Mouse (Mus musculus) ES-CJ7 (cell line): ENCODE data around the gene Tmem39a.

ENCODE experiments used
- DNase-seq: peaks from one replicate; pipeline ENCODE4 v3.0.0; 2011; ENCODE audit warnings: low read depth, low spot score

Tmem39a gene

GRCm38 (mm10) chr16:38587572-38587971 lies 29.1 kb downstream of the Tmem39a start:
- DNase-seq: no peak

GRCm38 (mm10) chr16:38591506-38591905 lies 33.0 kb downstream of the Tmem39a start:
- DNase-seq: peak; percentile 23

GRCm38 (mm10) chr16:38592026-38592678 lies 33.7 kb downstream of the Tmem39a start:
- DNase-seq: no peak

- DNase-seq: no peak
These were observed 34.4 kb downstream of the Tmem39a start for GRCm38 (mm10) chr16:38592946-38593345.

GRCm38 (mm10) chr16:38594435-38594834 lies 35.9 kb downstream of the Tmem39a start:
- DNase-seq: no peak

GRCm38 (mm10) chr16:38596099-38596498 lies 37.6 kb downstream of the Tmem39a start:
- no peak for DNase-seq

DNA sequence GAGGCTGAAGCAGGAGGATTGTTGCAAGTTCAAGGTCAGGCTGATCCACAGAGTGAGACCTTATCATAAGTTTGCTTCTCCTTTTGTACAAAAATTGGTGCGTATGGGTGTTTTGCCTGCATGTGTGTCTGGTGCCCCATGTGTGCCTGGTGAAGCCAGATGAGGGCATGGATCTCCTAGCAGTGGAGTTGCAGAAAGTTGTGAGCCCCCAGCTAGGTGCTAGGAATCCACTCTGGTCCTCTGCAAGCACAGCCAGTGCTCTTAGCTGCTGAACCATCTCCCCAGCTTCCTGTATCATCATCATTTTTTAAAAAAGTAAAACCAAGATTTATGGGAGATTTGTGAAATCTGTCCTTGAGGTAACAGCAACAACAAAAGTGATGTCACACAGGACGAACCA lies 38.2 kb downstream of the Tmem39a start:
- no peak for DNase-seq

GRCm38 (mm10) chr16:38598986-38599680 lies 40.6 kb downstream of the Tmem39a start:
- no peak for DNase-seq

DNA sequence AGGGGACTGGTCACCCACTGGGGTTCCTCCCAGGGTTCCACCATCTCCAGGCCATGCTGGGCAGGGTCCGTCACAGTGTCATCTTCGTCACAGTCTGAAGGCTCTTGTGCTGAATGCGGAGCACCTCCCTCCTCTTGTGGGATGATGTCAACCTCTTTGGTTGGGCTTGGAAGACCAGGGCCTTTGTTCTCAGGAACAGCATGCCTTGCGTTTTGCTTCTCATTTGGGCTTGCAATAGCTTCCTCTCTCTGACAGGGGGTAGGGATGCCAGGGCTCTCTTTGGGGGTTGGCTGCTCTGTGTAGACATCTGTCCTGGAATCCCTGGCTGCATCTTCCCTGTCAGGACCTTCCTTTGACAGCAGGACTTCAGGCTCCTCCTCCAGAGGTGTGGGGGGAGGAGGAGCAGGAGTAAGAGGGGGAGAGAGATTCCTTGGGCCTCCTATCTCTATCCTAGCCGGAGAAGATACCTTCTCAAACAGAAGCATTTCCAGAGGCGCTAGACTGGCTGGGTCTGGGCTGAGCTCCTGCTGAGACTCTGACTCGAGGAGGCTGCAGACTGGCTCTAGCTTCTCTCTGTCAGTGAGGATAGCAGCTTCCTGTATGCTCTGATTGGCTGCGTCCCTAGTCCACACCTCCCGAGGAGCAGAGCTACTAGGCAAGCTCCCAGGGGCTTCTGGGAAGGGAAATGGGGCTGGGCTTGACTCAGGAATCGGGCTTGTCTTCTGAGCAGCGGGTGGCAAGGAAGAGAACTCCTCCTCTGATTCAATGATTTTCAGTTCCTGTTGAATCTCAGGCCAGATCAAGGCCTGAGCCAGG lies 44.7 kb downstream of the Tmem39a start:
- peak; percentile 82 for DNase-seq

DNA sequence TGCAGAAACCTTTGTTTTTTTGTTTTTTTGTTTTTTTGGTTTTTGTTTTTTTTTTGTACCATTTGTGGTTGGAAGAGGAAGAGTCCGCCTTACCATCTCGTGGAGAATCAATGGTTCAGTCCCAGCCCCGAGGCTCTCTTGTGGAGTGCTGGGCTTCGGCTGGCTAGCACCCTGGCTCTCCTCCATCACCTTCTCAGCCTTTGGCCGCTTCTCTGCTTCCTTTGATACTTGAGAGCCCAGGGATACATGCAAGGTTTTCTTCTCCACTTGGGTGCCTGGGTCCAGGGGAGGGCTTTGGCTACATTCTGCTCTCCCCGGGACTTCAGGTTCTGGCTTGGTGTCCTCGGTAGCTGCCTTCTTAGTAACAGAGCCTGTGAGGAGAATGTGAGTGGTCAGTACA lies 48.0 kb downstream of the Tmem39a start:
- no peak for DNase-seq

GRCm38 (mm10) chr16:38608687-38609086 lies 50.2 kb downstream of the Tmem39a start:
- DNase-seq: no peak

GRCm38 (mm10) chr16:38609092-38609491 lies 50.6 kb downstream of the Tmem39a start:
- peak; percentile 23 for DNase-seq

DNA sequence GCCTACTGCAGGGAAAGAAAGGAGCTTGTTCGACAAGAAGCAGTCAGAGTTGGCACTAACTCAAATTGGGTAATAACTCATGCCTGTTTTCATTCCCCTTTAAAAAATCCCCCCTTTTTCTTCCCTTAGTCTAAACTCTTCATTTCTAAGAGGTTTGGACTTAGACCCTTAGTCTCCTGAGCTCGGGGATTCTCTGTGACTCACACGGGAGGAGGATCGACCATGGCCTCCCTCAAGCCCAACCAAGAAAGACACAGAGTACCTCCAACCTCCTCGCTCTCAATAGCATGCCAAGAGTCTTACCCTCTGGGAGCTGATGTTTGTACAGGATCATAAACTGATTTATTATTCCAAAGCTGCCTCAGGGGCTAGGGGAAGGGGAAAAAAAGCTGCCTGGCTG lies 54.1 kb downstream of the Tmem39a start:
- DNase-seq: no peak

DNA sequence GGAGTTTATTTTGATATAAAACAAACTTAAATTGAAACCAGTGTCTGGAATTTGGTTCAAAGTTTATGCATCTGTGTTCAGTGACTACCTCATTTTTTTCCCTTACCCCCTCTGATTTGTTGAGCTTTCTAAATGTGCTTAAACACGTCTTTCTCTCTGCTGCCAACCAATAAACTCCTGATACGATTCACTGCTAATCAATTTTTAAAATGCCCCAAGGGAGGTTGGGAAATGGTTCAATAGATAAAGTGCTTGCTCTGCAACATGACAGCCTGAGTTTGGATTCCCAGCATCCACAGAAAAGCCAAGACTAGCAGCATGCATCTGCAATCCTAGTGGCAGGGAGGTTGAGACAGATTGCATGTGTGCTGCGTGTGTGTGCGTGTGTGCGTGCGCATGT lies 55.1 kb downstream of the Tmem39a start:
- DNase-seq: no peak

DNA sequence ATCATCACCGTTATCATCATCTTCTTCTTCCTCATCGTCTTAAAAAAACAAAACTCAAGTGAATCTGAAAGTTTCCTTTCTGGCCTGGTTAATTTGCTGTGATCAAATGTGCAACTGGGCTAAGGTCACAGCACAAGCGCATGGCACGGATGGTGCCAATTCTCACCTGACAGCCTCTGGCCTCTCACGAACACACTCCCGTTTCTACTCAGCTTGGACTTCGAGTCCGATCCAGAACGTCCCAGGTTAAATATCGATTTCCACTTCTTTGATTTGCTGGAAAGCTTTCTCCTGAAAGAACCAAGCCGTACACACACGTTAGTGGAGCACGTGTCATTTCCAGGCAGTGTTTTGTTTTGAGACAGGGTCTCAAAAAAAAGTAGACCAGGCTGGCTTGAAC lies 59.5 kb downstream of the Tmem39a start:
- DNase-seq: no peak

- peak; percentile 76 for DNase-seq
These were observed 60.6 kb downstream of the Tmem39a start for GRCm38 (mm10) chr16:38619054-38619453.

- no peak for DNase-seq
These were observed 62.4 kb downstream of the Tmem39a start for GRCm38 (mm10) chr16:38620696-38621450.

- no peak for DNase-seq
These were observed 63.8 kb downstream of the Tmem39a start for GRCm38 (mm10) chr16:38622283-38622682.

GRCm38 (mm10) chr16:38624303-38624702 lies 65.8 kb downstream of the Tmem39a start:
- no peak for DNase-seq

DNA sequence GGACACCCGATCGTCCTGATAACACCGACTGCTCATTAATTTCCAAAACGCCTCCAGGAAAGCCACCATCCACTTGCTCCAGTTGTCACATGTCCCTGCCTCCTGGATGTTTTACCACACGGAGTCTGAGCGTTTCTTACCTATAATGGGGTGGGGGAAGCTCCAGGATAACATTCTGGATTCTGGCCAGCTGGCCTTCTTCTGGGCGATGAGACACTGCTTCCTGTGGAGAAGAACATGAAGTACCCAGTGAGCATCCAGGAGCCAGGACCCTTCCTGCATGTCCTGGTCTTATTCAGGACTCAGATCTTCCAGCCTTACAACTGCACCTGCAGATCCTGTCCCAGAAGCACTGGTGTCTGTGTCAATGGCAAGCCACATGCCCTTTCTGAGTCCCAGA lies 66.9 kb downstream of the Tmem39a start:
- DNase-seq: no peak

DNA sequence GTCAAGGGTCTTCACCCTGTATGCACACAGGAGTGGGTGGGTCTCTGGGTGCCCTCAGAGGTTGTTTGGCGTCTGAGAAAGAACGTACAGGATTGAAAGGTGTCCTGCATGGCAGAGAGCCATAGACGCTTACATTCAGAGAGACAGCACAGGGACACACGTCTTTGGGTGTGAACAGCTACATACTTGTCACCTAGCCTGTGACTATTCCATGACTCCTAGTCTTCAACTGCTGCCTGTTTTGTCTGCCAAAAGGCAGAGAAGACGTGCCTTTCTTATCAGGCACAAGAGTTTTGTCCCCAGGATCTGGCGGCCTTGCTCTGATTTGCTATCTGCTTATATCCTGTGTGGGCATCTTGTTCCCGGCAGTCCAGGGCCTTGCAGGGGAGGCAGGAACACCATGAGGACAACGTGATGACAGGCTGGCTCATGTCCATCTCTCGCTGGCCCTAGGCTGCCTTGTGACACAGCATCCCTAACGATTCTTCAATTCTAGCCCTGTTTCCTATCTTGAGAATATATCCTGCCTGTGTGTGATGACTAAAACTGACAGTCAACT lies 67.4 kb downstream of the Tmem39a start:
- DNase-seq: no peak
